Mouse (Mus musculus): ENCODE results near the gene Elmo3. TPM values are rescaled to one million over a fixed set of nuclear protein-coding genes. Genes with fewer than 3 reads are reported as not detected.

The Elmo3 gene
- total and polyA plus RNA-seq, 3 experiments: 1.3 to 2.9 TPM; not detected in 1

- no peak for TF ChIP-seq ZC3H11A (IDR thresholded peaks at IDR 0.05; ENCODE audit: low read depth, low read length)
- TF ChIP-seq GATA1 (IDR thresholded peaks at IDR 0.05; ENCODE audit: low read depth, low read length): no peak
- TF ChIP-seq RCOR1 (IDR thresholded peaks at IDR 0.05; ENCODE audit: low read depth, low read length): no peak
- TF ChIP-seq EP300 (IDR thresholded peaks at IDR 0.05; ENCODE audit: low read depth in 1 of 2, low read length in 2 of 2): no peak
- TF ChIP-seq MYC (IDR thresholded peaks at IDR 0.05; ENCODE audit: low read depth, low read length): no peak
- no peak for TF ChIP-seq BHLHE40 (IDR thresholded peaks at IDR 0.05; ENCODE audit: borderline replicate concordance, low read depth, low read length)
- no peak for TF ChIP-seq MEF2A (IDR thresholded peaks at IDR 0.05; ENCODE audit: extremely low read depth, insufficient replicate concordance, low read depth, low read length, poor library complexity, severe bottlenecking)
- TF ChIP-seq TAL1 (IDR thresholded peaks at IDR 0.05; ENCODE audit: low read length): no peak
- no peak for TF ChIP-seq CHD1 (IDR thresholded peaks at IDR 0.05; ENCODE audit: low read depth, low read length)
- no peak for TF ChIP-seq POLR2AphosphoS5 (IDR thresholded peaks at IDR 0.05; ENCODE audit: borderline replicate concordance, low read depth, low read length)
- no peak for TF ChIP-seq SMC3 (IDR thresholded peaks at IDR 0.05; ENCODE audit: low read depth, low read length)
- no peak for TF ChIP-seq MAZ (IDR thresholded peaks at IDR 0.05; ENCODE audit: low read depth, low read length)
- no peak for TF ChIP-seq MXI1 (IDR thresholded peaks at IDR 0.05; ENCODE audit: low read depth, low read length)
- TF ChIP-seq ELF1 (IDR thresholded peaks at IDR 0.05; ENCODE audit: low read depth, low read length): no peak
- no peak for TF ChIP-seq E2F4 (IDR thresholded peaks at IDR 0.05; ENCODE audit: borderline replicate concordance, low read depth, low read length)
- TF ChIP-seq ZKSCAN1 (IDR thresholded peaks at IDR 0.05; ENCODE audit: low read depth, low read length): no peak
- TF ChIP-seq GABPA (IDR thresholded peaks at IDR 0.05; ENCODE audit: low read depth, low read length): no peak
- TF ChIP-seq POLR2AphosphoS2 (IDR thresholded peaks at IDR 0.05; ENCODE audit: low read length): no peak
- Histone ChIP-seq H3K79me2 (ENCODE audit: control insufficient read depth, insufficient read depth, low read length, poor library complexity) (no peaks in the 10 kb centered on the region), H3K9me3 (replicated peaks; ENCODE audit: insufficient read depth, low read length) (no peaks in the 10 kb centered on the region), H3K27me3 (ENCODE audit: control insufficient read depth in 1 of 2, insufficient read depth in 2 of 2, low read length in 2 of 2) (no peaks in the 10 kb centered on the region), H3K27ac (ENCODE audit: control insufficient read depth, low read depth, low read length) (no peak within 1 kb of the TSS), H3K9ac (ENCODE audit: control insufficient read depth, low read depth, low read length, poor library complexity, severe bottlenecking) (no peak within 1 kb of the TSS), H3K4me3 (ENCODE audit: control insufficient read depth in 1 of 2, insufficient read depth in 1 of 2, low read depth in 2 of 2, low read length in 2 of 2) (no peak within 1 kb of the TSS), H3K4me1 (ENCODE audit: control insufficient read depth in 1 of 2, insufficient read depth in 2 of 2, low read length in 2 of 2) (peaks cover 8 to 16% of the 10 kb centered on the region in 2 experiments), H3K36me3 (ENCODE audit: control insufficient read depth in 1 of 2, insufficient read depth in 2 of 2, low read length in 2 of 2) (peaks cover 0 to 7% of the 10 kb centered on the region in 2 experiments; a peak in 2 of 4 replicates)
- no peak for DNase-seq (ENCODE audit: low read depth, low spot score)
Observed at GRCm38 (mm10) chr8:105275840-105276239, 29.6 kb upstream of the Elmo3 start, which contains the start of gene Nol3. Nol3 (plus strand) TSS chr8:105276140.

GRCm38 (mm10) chr8:105276292-105277120, 28.9 kb upstream of the Elmo3 start:
- H3K9me3 ChIP-seq (replicated peaks; ENCODE audit: insufficient read depth, low read length): no peaks in the 10 kb centered on the region
- no peaks in the 10 kb centered on the region for H3K79me2 ChIP-seq (ENCODE audit: control insufficient read depth, insufficient read depth, low read length, poor library complexity)
- H3K9ac ChIP-seq (ENCODE audit: control insufficient read depth, low read depth, low read length, poor library complexity, severe bottlenecking): no peak overlapping the region
- no peak overlapping the region for H3K27ac ChIP-seq (ENCODE audit: control insufficient read depth, low read depth, low read length)
- H3K4me3 ChIP-seq (ENCODE audit: control insufficient read depth in 1 of 2, insufficient read depth in 1 of 2, low read depth in 2 of 2, low read length in 2 of 2): no peak overlapping the region
- TF ChIP-seq ZNF384 (IDR thresholded peaks at IDR 0.05; ENCODE audit: low read depth, low read length): no peak
- no peak for TF ChIP-seq TAL1 (IDR thresholded peaks at IDR 0.05; ENCODE audit: low read length)
- TF ChIP-seq SIN3A (IDR thresholded peaks at IDR 0.05; ENCODE audit: low read length): no peak
- no peak for TF ChIP-seq POLR2AphosphoS5 (IDR thresholded peaks at IDR 0.05; ENCODE audit: borderline replicate concordance, low read depth, low read length)
- TF ChIP-seq HCFC1 (IDR thresholded peaks at IDR 0.05; ENCODE audit: low read depth, low read length): no peak
- no peak for TF ChIP-seq ZKSCAN1 (IDR thresholded peaks at IDR 0.05; ENCODE audit: low read depth, low read length)
- no peak for TF ChIP-seq ZMIZ1 (IDR thresholded peaks at IDR 0.05; ENCODE audit: low read depth, low read length)
- TF ChIP-seq GATA1 (IDR thresholded peaks at IDR 0.05; ENCODE audit: low read depth, low read length): no peak
- no peak for TF ChIP-seq SMC3 (IDR thresholded peaks at IDR 0.05; ENCODE audit: low read depth, low read length)
- TF ChIP-seq MYC (IDR thresholded peaks at IDR 0.05; ENCODE audit: low read depth, low read length): no peak
- TF ChIP-seq EP300 (IDR thresholded peaks at IDR 0.05; ENCODE audit: low read depth in 1 of 2, low read length in 2 of 2): no peak
- no peak for TF ChIP-seq JUND (IDR thresholded peaks at IDR 0.05; ENCODE audit: low read depth, low read length)
- TF ChIP-seq GABPA (IDR thresholded peaks at IDR 0.05; ENCODE audit: low read depth, low read length): no peak
- no peak for TF ChIP-seq USF2 (IDR thresholded peaks at IDR 0.05; ENCODE audit: borderline replicate concordance in 1 of 2, insufficient read depth in 1 of 2, low read depth in 1 of 2, low read length in 2 of 2)
- TF ChIP-seq POLR2A (IDR thresholded peaks at IDR 0.05; ENCODE audit: control insufficient read depth in 1 of 2, insufficient read depth in 1 of 2, low read depth in 1 of 2, low read length in 2 of 2, poor library complexity in 1 of 2): no peak
- TF ChIP-seq CHD2 (IDR thresholded peaks at IDR 0.05; ENCODE audit: low read length): no peak
- TF ChIP-seq ETS1 (IDR thresholded peaks at IDR 0.05; ENCODE audit: low read depth, low read length): no peak
- TF ChIP-seq MEF2A (IDR thresholded peaks at IDR 0.05; ENCODE audit: extremely low read depth, insufficient replicate concordance, low read depth, low read length, poor library complexity, severe bottlenecking): no peak
- no peak for TF ChIP-seq MXI1 (IDR thresholded peaks at IDR 0.05; ENCODE audit: low read depth, low read length)
- no peaks in the 10 kb centered on the region for H3K27me3 ChIP-seq (ENCODE audit: control insufficient read depth in 1 of 2, insufficient read depth in 2 of 2, low read length in 2 of 2)
- H3K4me1 ChIP-seq (ENCODE audit: control insufficient read depth in 1 of 2, insufficient read depth in 2 of 2, low read length in 2 of 2): peaks cover 8 to 16% of the 10 kb centered on the region in 2 experiments
- peaks cover 0 to 7% of the 10 kb centered on the region in 2 experiments; a peak in 2 of 4 replicates for H3K36me3 ChIP-seq (ENCODE audit: control insufficient read depth in 1 of 2, insufficient read depth in 2 of 2, low read length in 2 of 2)
- DNase-seq (ENCODE audit: low read depth, low spot score): no peak

All from MEL (cell line).